Mouse (Mus musculus) liver, embryonic 14.5 days (tissue): ENCODE measurements at regions not wholly inside any gene's neighbourhood (a gene's known extent, or its start where the extent isn't known, plus 50 kb on each side); places are given as distances from the start of the nearest gene placed in this dataset.

ENCODE experiments used
- CTCF ChIP-seq: IDR thresholded peaks from 2 replicates; pipeline ENCODE4 v1.5.1; 2016; ENCODE audit warnings: antibody characterized with exemption, low read depth, control low read depth
- EP300 ChIP-seq: IDR thresholded peaks from 2 replicates; pipeline ENCODE4 v1.6.1; 2016; ENCODE audit warnings: antibody characterized with exemption, low read depth

GRCm38 (mm10) chr13:44028081-44028480 lies 243.5 kb downstream of the Cd83 start:
- TF ChIP-seq CTCF (no peak), EP300 (no peak)
